Comparison of ENCODE assay signal across 7 mouse cellular contexts in the genomic region with DNA sequence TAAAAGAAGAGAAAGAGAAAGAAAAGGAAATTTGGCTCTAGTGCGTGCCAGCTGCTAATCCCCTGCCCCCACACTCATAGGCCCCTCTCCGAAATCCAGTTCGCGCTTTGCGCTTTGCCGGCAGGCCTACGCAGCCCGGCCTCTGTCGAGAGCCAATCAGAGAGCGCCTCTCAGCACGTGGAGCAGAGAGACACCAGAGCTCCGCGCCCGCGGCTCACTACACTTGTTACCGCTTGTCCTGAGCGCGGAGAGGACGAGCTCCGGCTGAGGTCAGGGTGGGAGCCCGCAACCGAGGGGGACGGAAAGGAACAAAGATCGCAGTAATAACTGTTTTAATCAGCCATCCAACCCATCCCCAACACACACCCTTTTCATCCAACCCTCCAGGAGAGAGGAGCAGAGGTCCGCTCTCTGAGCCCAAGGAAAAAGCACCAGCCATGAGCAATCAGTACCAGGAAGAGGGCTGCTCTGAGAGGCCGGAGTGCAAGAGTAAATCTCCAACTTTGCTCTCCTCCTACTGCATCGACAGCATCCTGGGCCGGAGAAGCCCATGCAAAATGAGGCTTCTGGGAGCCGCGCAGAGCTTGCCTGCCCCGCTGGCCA. TPM values are rescaled to one million over a fixed set of nuclear protein-coding genes. Genes with fewer than 3 reads are reported as not detected.
DNase-seq lines count a peak whose midpoint lies in the region; ATAC-seq and TF ChIP-seq lines count a peak whose summit lies in the region.

TSS of gene Arx (plus strand) at position 155 of the 603 bp plus-strand sequence.

- H3K4me1 ChIP-seq in intestine, embryonic 16.5 days (ENCODE audit: control insufficient read depth, insufficient read depth, low read length), result no peaks in the 10 kb centered on the region; the same call in 1 of the 2 replicates
- peaks cover 9% of the 10 kb centered on the region; the same call in 1 of the 2 replicates for H3K4me1 ChIP-seq in limb, embryonic 10.5 days
- peaks cover 2% of the 10 kb centered on the region for H3K4me1 ChIP-seq in midbrain, embryonic 12.5 days
- no peaks in the 10 kb centered on the region for H3K4me1 ChIP-seq in stomach, postnatal 0 days (replicated peaks; ENCODE audit: control insufficient read depth, insufficient read depth)

- peak; percentile 84 for DNase-seq in R1 (ENCODE audit: low read depth, low spot score)
- DNase-seq in brain, embryonic 14.5 days (ENCODE audit: low read depth), result peak; percentile 96
- peak; percentile 36 to 62 for DNase-seq in frontal cortex, postnatal 36 days (ENCODE audit: low spot score in 2 of 2)
- peak; percentile 80 for DNase-seq in limb, embryonic 10.5 days (ENCODE audit: low spot score)
- DNase-seq in stomach, postnatal 0 days (ENCODE audit: low spot score), result peak; percentile 62

- 0 out of 2 replicates have a peak, but pooled peaks cover 5% of the 10 kb centered on the region for H3K9me3 ChIP-seq in intestine, embryonic 16.5 days (ENCODE audit: control insufficient read depth, low read length)
- H3K9me3 ChIP-seq in limb, embryonic 10.5 days (replicated peaks), result no peaks in the 10 kb centered on the region
- no peaks in the 10 kb centered on the region for H3K9me3 ChIP-seq in midbrain, embryonic 12.5 days
- H3K9me3 ChIP-seq in stomach, postnatal 0 days (ENCODE audit: control insufficient read depth, low read length), result no peaks in the 10 kb centered on the region

- no peak for TF ChIP-seq EP300 in stomach, postnatal 0 days (optimal IDR thresholded peaks at IDR 0.05)

- peak; percentile 29; the same call in 1 of the 2 replicates for TF ChIP-seq POLR2A in brain, embryonic 14.5 days (IDR thresholded peaks at IDR 0.05; ENCODE audit: borderline replicate concordance, extremely low read depth, insufficient read depth, insufficient read length, poor library complexity, severe bottlenecking)

- H3K27ac ChIP-seq in intestine, embryonic 16.5 days (ENCODE audit: low read length), result no peak within 1 kb of the TSS
- no peak within 1 kb of the TSS for H3K27ac ChIP-seq in limb, embryonic 10.5 days
- H3K27ac ChIP-seq in midbrain, embryonic 12.5 days (replicated peaks), result no peak within 1 kb of the TSS
- no peak within 1 kb of the TSS for H3K27ac ChIP-seq in stomach, postnatal 0 days (replicated peaks)

- WGBS in intestine, embryonic 16.5 days, result 18% methylated on average over 31 of the region's 31 CpGs
- WGBS in limb, embryonic 10.5 days, result 16% methylated on average over 31 of the region's 31 CpGs
- WGBS in midbrain, embryonic 12.5 days, result 23% methylated on average over 31 of the region's 31 CpGs
- WGBS in stomach, postnatal 0 days, result 16% methylated on average over 28 of the region's 31 CpGs

- peak; percentile 89 for ATAC-seq in intestine, embryonic 16.5 days
- peak; percentile 93 for ATAC-seq in midbrain, embryonic 12.5 days (ENCODE audit: low FRiP score, low read depth)
- peak; percentile 84 for ATAC-seq in stomach, postnatal 0 days (ENCODE audit: low FRiP score, low TSS enrichment)

- H3K36me3 ChIP-seq in intestine, embryonic 16.5 days (ENCODE audit: control insufficient read depth, insufficient read depth, low read length), result no peaks in the 10 kb centered on the region
- no peaks in the 10 kb centered on the region for H3K36me3 ChIP-seq in limb, embryonic 10.5 days
- H3K36me3 ChIP-seq in midbrain, embryonic 12.5 days, result no peaks in the 10 kb centered on the region
- no peaks in the 10 kb centered on the region for H3K36me3 ChIP-seq in stomach, postnatal 0 days (ENCODE audit: control insufficient read depth, insufficient read depth, low read length)

- TF ChIP-seq CTCF in brain, embryonic 14.5 days (IDR thresholded peaks at IDR 0.05; ENCODE audit: borderline replicate concordance, extremely low read depth, insufficient read depth, insufficient read length), result no peak
- no peak for TF ChIP-seq CTCF in stomach, postnatal 0 days (IDR thresholded peaks at IDR 0.05; ENCODE audit: low read depth)

- H3K27me3 ChIP-seq in intestine, embryonic 16.5 days (replicated peaks; ENCODE audit: control insufficient read depth, insufficient read depth, low read length), result peaks cover 73% of the 10 kb centered on the region
- H3K27me3 ChIP-seq in limb, embryonic 10.5 days (ENCODE audit: low read depth, poor library complexity, severe bottlenecking), result peaks cover 98% of the 10 kb centered on the region
- peaks cover 81% of the 10 kb centered on the region for H3K27me3 ChIP-seq in midbrain, embryonic 12.5 days
- H3K27me3 ChIP-seq in stomach, postnatal 0 days (ENCODE audit: control insufficient read depth, insufficient read depth, low read length), result peaks cover 2% of the 10 kb centered on the region; the same call in 1 of the 2 replicates

- peak within 1 kb of the TSS; percentile 7; the same call in 1 of the 2 replicates for H3K4me3 ChIP-seq in intestine, embryonic 16.5 days (ENCODE audit: low read length)
- no peak within 1 kb of the TSS for H3K4me3 ChIP-seq in limb, embryonic 10.5 days
- peak within 1 kb of the TSS; percentile 44 for H3K4me3 ChIP-seq in midbrain, embryonic 12.5 days
- H3K4me3 ChIP-seq in stomach, postnatal 0 days (ENCODE audit: low read depth, low read length), result no peak within 1 kb of the TSS

- peak within 1 kb of the TSS; percentile 32; the same call in 1 of the 2 replicates for H3K4me2 ChIP-seq in intestine, embryonic 16.5 days (ENCODE audit: low read depth, low read length)
- peak within 1 kb of the TSS; percentile 38 for H3K4me2 ChIP-seq in midbrain, embryonic 12.5 days (replicated peaks)
- no peak within 1 kb of the TSS for H3K4me2 ChIP-seq in stomach, postnatal 0 days (replicated peaks; ENCODE audit: low read depth)

- no peak within 1 kb of the TSS for H3K9ac ChIP-seq in intestine, embryonic 16.5 days (ENCODE audit: low read depth, low read length)
- 0 out of 2 replicates have a peak within 1 kb of the TSS, but pooled peaks have one; percentile 20 for H3K9ac ChIP-seq in midbrain, embryonic 12.5 days (replicated peaks)
- no peak within 1 kb of the TSS for H3K9ac ChIP-seq in stomach, postnatal 0 days (ENCODE audit: low read length)

RNA-seq across cellular contexts. Expression of gene Arx, which starts in this region (rescaled TPM):
- 47.6 and 100 TPM in 2 replicates for polyA plus RNA-seq in brain, embryonic 14.5 days (2012; rRNA removed)
- 0.26 and 0.31 TPM in 2 replicates for polyA plus RNA-seq in intestine, embryonic 16.5 days (2015; fragmentation: Nextera tagmentation; extraction: Ambion mirVana)
- polyA plus RNA-seq in limb, embryonic 10.5 days (2016; fragmentation: Nextera tagmentation; extraction: Ambion mirVana), result 0.09 and 0.11 TPM in 2 replicates
- polyA plus RNA-seq in midbrain, embryonic 12.5 days (2016; fragmentation: Nextera tagmentation; extraction: Ambion mirVana), result 13.9 and 25.5 TPM in 2 replicates
- polyA plus RNA-seq in stomach, postnatal 0 days (2015; fragmentation: Nextera tagmentation; extraction: Ambion mirVana), result 0.32 and 0.36 TPM in 2 replicates

Comparison
In these comparisons a context has a peak if more than half of its experiments do, and no peak if none do; other contexts are left out.
1. RNA of gene Arx (polyA plus RNA-seq): 47.6 to 100 TPM in brain, embryonic 14.5 days and 13.9 to 25.5 TPM in midbrain, embryonic 12.5 days; 0.32 to 0.36 TPM in stomach, postnatal 0 days, 0.26 to 0.31 TPM in intestine, embryonic 16.5 days and 0.09 to 0.11 TPM in limb, embryonic 10.5 days; every median in the first group is over 10 times any median in the second.
2. Peak in ATAC-seq, H3K4me3 ChIP-seq and H3K4me2 ChIP-seq in intestine, embryonic 16.5 days; RNA of the gene not detected or under 1 TPM.
3. Peak in DNase-seq in limb, embryonic 10.5 days; RNA of the gene not detected or under 1 TPM.
4. Peak in DNase-seq and ATAC-seq in stomach, postnatal 0 days; RNA of the gene not detected or under 1 TPM.
5. Peak in every context shown above with its lines, with median percentiles within 50 percentile points of each other: DNase-seq and ATAC-seq.